Mouse (Mus musculus) heart, postnatal 36 days (tissue): ENCODE results near the gene Cxcl17. TPM values are rescaled to one million over a fixed set of nuclear protein-coding genes. Genes with fewer than 3 reads are reported as not detected.

Experiments
- DNase-seq, 2 experiments: peaks; one replicate each; pipeline ENCODE4 v3.0.0; 2021 to 2022
- intact Hi-C: fragments of 180-260 bp; cut with DNase I; formaldehyde crosslinking; loops from one replicate; pipeline ENCODE4 v1.15.1; 2025
- total RNA-seq, 2 experiments: library from RNA; stranded (reverse); gene quantifications; 2 replicates each; pipeline ENCODE4 v1.2.3; 2021

Cxcl17 gene
- total RNA-seq, 2 experiments from 2014 or later = not detected

DNA sequence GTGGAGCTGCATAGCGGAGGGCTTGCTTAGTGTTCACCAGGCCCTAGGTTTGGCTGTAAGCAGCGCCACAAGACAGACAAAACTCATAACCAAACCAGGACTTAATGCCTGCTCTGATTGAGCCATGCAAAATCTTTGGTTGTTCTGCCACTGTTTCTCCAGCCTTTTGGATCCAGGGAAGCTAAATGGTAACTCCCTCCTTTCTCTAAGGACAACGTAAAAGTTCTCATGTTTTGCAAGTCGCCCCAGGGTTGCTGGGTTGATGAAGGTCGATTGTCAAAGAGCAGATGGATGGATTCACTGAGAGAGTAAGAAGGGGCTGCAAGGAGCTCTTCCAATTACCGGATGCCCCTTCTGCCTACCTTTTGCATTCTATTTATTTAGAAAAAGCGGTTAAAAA is 17.9 kb downstream of the Cxcl17 start:
- no peak for DNase-seq
- intact Hi-C loops = loop anchor here (5.0 kb wide), 2 partner anchors 77 to 1077 kb away; partner anchors contain the start of genes Megf8 and Zfp94

DNA sequence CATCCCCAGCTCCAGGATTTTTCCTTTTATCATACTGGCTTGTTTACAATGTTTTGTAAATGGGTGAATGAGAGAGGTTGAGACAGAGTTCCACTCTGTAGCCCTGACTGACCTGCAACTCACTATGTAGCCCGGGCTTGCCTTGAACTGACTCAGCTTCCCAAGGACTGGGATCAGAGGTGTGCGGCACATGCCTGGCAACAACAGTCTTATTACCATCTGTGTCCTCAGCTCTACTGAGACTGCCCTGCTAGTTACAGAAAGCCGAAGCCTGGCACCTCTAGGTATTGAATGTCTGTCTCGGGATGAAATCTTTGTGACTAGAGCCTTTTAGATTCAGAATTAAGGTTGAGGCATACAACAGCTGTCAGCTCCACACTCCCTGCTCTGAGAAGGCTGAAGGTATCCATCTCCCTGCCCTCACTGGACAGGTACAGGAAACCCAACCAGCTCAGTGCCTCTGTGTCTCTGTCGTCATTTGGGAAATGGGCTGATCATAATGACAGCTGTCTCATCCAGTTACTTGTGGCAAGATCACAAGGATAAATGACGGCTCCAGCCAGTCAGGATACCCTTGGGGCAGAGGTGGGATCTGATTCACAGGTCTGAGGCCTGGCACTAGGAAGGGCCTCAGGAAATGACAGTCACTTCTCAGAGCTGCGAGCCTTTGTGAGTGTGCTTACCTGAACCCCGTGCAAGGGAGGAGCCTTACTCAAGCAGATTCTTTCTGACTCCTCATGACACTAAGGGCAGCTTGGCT is 19.1 kb downstream of the Cxcl17 start:
- intact Hi-C loops = no loop called here
- DNase-seq = no peak

DNA sequence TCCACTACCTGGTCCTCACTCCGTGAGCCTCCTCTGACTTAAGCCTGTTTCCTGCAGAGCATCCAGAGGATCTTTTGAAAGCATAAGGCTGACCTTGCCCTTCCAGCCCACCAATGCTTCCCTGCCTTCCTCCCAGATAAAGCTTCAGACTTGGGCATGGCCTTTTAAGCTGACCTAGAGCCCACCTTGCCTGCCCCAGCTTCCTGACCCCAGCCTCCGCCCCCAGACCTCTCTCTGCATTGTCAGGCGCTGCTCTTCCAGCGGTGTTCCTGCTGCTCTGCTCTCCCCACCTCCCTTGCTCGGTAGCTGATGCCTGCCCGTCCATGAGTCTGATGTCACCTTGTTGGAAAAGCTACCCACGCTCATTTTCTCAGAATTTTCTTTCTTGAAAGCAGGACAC is 19.8 kb downstream of the Cxcl17 start:
- no peak for DNase-seq
- intact Hi-C loops = no loop called here

GRCm38 (mm10) chr7:25391856-25392453 is 20.7 kb downstream of the Cxcl17 start:
- no peak for DNase-seq
- intact Hi-C loops = no loop called here

- intact Hi-C loops = no loop called here
- DNase-seq = no peak
These were observed 21.7 kb downstream of the Cxcl17 start for GRCm38 (mm10) chr7:25390986-25391385.

- peak; percentile 72 to 81 for DNase-seq
- intact Hi-C loops = no loop called here
These were observed 22.5 kb downstream of the Cxcl17 start for GRCm38 (mm10) chr7:25390054-25390770.

GRCm38 (mm10) chr7:25388916-25389315 is 23.8 kb downstream of the Cxcl17 start:
- DNase-seq = peak in 1 of 2 experiments; percentile 27

GRCm38 (mm10) chr7:25387811-25388440 is 24.8 kb downstream of the Cxcl17 start:
- intact Hi-C loops = loop anchor here (2.0 kb wide), 1 partner anchor 107 kb away; no protein-coding TSS in a partner anchor
- DNase-seq = no peak

More at GRCm38 (mm10) chr7:25388916-25389315, 23.8 kb downstream of the Cxcl17 start:
- intact Hi-C loops = loop anchor here (2.0 kb wide), 1 partner anchor 108 kb away; no protein-coding TSS in a partner anchor

DNA sequence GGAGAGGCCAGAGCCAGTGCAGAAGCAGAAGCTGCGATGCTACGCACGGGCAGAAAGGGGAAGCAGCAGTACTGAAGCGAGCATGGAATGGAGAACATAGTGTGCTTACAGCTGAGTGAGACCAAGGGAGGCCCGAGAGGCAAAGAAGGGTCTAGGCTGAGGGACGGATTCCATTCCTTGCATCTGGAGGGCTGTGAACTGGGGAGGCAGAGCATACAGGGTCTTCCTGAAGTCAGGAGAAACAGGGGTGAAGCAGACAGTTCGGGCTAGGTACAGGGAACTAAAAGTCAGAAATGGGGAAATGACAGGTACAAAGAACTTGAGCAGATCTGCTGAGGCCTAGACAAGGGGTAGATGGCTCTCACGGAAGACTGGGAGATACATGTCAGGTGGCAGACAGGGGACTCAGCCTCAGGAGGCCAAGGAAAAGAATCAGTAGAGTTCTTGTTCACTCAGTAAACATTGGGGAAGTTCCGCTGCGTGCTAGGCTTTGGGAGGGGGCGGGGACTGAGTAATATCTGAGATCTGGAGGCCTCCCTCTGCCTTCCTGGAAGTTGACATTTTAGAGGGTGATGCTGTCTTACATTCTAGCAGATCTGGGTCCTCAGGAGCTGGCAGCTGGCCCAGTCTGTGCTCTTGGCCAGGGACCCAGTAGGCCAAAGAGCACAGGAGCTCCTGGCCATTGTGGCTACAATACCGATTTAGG is 26.7 kb downstream of the Cxcl17 start:
- DNase-seq = peak; percentile 89 to 92
- intact Hi-C loops = no loop called here

- no peak for DNase-seq
- intact Hi-C loops = no loop called here
These were observed 27.4 kb downstream of the Cxcl17 start for GRCm38 (mm10) chr7:25385259-25385658.

DNA sequence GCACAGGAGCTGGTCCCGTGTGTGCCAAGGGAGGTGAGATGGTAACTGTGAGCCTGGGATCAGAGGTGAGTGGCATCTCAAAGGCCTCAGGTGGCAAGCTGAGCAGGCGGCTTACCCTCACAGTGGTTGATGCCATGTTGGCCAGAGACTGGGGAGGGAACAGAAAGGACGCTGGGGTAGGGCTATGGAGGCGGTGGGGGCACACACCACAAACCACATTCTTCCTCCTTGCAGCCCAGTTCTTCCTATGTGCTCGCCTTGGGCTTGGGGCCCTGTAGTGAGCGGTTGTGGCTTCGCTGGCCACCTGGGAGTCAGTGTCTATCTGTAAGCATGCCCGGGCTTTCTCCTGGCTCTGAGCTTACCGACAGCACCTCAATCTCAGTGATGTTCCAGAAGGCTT is 27.9 kb downstream of the Cxcl17 start:
- intact Hi-C loops = loop anchor here (5.0 kb wide), 1 partner anchor 143 kb away; no protein-coding TSS in a partner anchor
- no peak for DNase-seq

- intact Hi-C loops = loop anchor here (5.0 kb wide), 1 partner anchor 142 kb away; no protein-coding TSS in a partner anchor
- no peak for DNase-seq
These were observed 28.4 kb downstream of the Cxcl17 start for GRCm38 (mm10) chr7:25384318-25384717.

DNA sequence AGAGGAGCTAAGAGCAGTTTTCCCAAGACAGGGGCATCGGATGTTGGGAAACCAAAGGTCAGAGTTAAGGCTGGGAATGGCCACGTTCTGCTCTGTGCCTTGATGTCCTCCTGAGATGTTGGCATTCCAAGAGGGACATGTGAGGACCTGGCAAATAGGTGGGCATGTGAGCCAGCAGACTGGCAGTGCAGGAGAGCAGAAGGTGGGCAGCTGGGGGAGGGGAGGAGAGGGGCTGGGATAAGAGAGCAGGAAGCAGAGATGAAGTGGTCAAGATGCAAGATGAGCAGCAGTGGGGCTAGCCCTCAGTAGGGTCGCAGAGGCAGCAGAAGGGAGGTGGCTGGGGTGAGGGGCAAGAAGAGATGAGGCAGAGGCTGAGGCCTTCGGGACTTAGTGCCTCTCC is 28.8 kb downstream of the Cxcl17 start:
- intact Hi-C loops = loop anchor here (5.0 kb wide), 1 partner anchor 142 kb away; no protein-coding TSS in a partner anchor
- no peak for DNase-seq

GRCm38 (mm10) chr7:25383385-25383784 is 29.3 kb downstream of the Cxcl17 start:
- no peak for DNase-seq
- intact Hi-C loops = loop anchor here (5.0 kb wide), 1 partner anchor 141 kb away; no protein-coding TSS in a partner anchor

- no peak for DNase-seq
- intact Hi-C loops = loop anchor here (5.0 kb wide), 1 partner anchor 140 kb away; no protein-coding TSS in a partner anchor
These were observed 30.1 kb downstream of the Cxcl17 start for GRCm38 (mm10) chr7:25382541-25382940.

- intact Hi-C loops = loop anchor here (5.0 kb wide), 1 partner anchor 139 kb away; no protein-coding TSS in a partner anchor
These were observed 31.4 kb downstream of the Cxcl17 start for GRCm38 (mm10) chr7:25381284-25381680.

DNA sequence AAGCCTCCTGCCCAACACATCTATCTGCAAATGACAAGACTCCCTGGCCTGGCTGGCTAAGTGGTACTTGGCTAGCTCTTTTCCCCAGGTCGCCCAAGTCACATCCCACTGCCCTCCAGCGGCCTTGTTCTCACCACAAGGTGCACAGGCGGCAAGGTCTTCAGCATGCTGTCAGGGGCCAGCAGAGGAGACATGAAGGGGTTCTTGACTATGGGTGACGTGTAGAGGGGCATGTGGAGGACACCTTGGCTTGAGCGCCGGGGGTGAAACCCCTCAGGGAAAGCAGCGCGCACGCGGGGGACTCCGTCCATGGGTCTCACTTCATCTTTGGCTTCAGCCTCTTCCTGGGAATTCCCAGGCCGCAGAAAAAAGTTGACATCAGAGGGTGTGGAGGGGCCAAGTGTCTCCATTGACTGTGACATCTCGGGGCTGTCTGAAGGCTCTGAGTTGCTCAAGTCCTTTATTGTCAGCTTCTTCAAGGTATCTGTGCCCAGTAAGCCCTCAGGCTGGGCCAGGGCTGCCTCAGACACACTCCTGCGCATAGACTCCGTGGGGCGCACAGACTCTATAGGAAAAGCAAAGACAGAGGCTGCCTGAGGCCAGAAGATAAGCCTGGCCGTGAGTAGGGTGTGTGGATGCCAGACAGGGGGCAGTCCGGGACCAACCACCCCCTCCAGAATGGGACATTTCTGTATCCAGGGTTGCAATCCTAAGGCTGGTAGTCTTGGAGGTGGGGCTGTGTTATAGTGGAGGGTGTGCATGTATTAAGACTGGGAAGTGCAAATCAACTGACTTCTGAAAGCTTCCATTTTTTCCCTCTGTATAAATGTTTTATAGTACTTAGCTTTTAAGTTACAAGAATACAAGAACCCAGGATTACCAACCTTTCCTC is 32.0 kb downstream of the Cxcl17 start:
- no peak for DNase-seq
- intact Hi-C loops = loop anchor here (5.0 kb wide), 1 partner anchor 138 kb away; no protein-coding TSS in a partner anchor

More at GRCm38 (mm10) chr7:25381284-25381680, 31.4 kb downstream of the Cxcl17 start:
- DNase-seq = no peak

GRCm38 (mm10) chr7:25379551-25380351 is 32.9 kb downstream of the Cxcl17 start:
- intact Hi-C loops = loop anchor here (5.0 kb wide), 2 partner anchors 62 to 137 kb away; partner anchors contain the start of gene Megf8
- DNase-seq = peak; percentile 45 to 58
